7 mouse cellular contexts compared by ENCODE assay signal in the genomic region with DNA sequence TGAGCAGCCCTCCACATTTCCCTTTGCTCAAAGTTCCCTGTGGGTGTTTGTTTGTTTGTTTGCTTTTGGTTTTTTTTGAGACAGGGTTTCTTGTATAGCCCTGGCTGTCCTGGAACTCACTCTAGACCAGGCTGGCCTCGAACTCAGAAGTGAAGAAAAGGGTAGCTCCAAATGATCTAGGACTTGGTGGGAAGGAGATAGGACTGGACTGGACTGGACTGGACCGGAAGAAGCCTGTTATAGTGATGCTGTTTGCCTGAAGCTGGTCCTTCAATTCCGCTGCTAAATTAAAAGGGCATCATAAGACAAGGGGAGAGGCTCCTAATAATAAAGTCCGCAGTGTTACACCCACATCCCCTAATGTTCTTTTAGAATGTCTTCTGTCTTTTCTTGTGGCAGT. TPM values are rescaled to one million over a fixed set of nuclear protein-coding genes. Genes with fewer than 3 reads are reported as not detected.
DNase-seq lines count a peak whose midpoint lies in the region; ATAC-seq and TF ChIP-seq lines count a peak whose summit lies in the region.

No protein-coding gene starts in this region.

- DNase-seq in liver, adult 2 months (ENCODE audit: extremely low read depth, low read depth, low spot score) = peak; percentile 8
- DNase-seq in liver = no peak
- DNase-seq in hindbrain, postnatal 0 days (ENCODE audit: low spot score) = no peak
- no peak for DNase-seq in adrenal gland, postnatal 36 days
- no peak for DNase-seq in thymus, postnatal 10 days (ENCODE audit: low spot score in 2 of 2)

- no peaks in the 10 kb centered on the region for H3K36me3 ChIP-seq in liver, adult 2 months (ENCODE audit: control insufficient read depth, insufficient read depth, low read length)
- no peaks in the 10 kb centered on the region for H3K36me3 ChIP-seq in hindbrain, postnatal 0 days (ENCODE audit: insufficient read depth, low read length)
- no peaks in the 10 kb centered on the region; the same call in 1 of the 2 replicates for H3K36me3 ChIP-seq in neural tube, embryonic 13.5 days

- no peaks in the 10 kb centered on the region for H3K9me3 ChIP-seq in hindbrain, postnatal 0 days (ENCODE audit: low read length)
- no peaks in the 10 kb centered on the region; the same call in 1 of the 2 replicates for H3K9me3 ChIP-seq in neural tube, embryonic 13.5 days

- H3K4me1 ChIP-seq in liver, adult 2 months (ENCODE audit: control insufficient read depth, insufficient read depth, low read length) = 0 out of 2 replicates have a peak, but pooled peaks cover 2% of the 10 kb centered on the region
- no peaks in the 10 kb centered on the region for H3K4me1 ChIP-seq in cortical plate, adult 2 months (ENCODE audit: control insufficient read depth, insufficient read depth, low read length)
- no peaks in the 10 kb centered on the region for H3K4me1 ChIP-seq in hindbrain, postnatal 0 days (ENCODE audit: insufficient read depth, low read length)
- H3K4me1 ChIP-seq in neural tube, embryonic 13.5 days (replicated peaks) = peaks cover 19% of the 10 kb centered on the region

- no peak overlapping the region for H3K27ac ChIP-seq in liver, adult 2 months (replicated peaks; ENCODE audit: insufficient read depth, low read depth, low read length)
- peak overlapping the region; percentile 92; the same call in 1 of the 2 replicates for H3K27ac ChIP-seq in cortical plate, adult 2 months (ENCODE audit: insufficient read depth, low read length)
- H3K27ac ChIP-seq in hindbrain, postnatal 0 days = peak overlapping the region; percentile 96
- peak overlapping the region; percentile 93 for H3K27ac ChIP-seq in neural tube, embryonic 13.5 days (replicated peaks)

- H3K4me2 ChIP-seq in hindbrain, postnatal 0 days (ENCODE audit: low read depth, low read length) = peak overlapping the region; percentile 53
- H3K4me2 ChIP-seq in neural tube, embryonic 13.5 days = peak overlapping the region; percentile 63

- ATAC-seq in hindbrain, postnatal 0 days = peak; percentile 33; the same call in 1 of the 2 replicates
- peak; percentile 33; the same call in 1 of the 2 replicates for ATAC-seq in neural tube, embryonic 13.5 days (ENCODE audit: low read depth)

- H3K9ac ChIP-seq in liver, adult 2 months (ENCODE audit: low read depth, low read length) = peak overlapping the region; percentile 86
- peak overlapping the region; percentile 77 for H3K9ac ChIP-seq in hindbrain, postnatal 0 days (replicated peaks; ENCODE audit: low read length)
- peak overlapping the region; percentile 81 for H3K9ac ChIP-seq in neural tube, embryonic 13.5 days

- H3K79me2 ChIP-seq in liver, adult 2 months (ENCODE audit: control insufficient read depth, insufficient read depth, low read length) = no peaks in the 10 kb centered on the region

- TF ChIP-seq POLR2A in liver, adult 2 months (IDR thresholded peaks at IDR 0.05; ENCODE audit: extremely low read depth, insufficient read depth, low read length) = no peak
- TF ChIP-seq POLR2A in cortical plate, adult 2 months (IDR thresholded peaks at IDR 0.05; ENCODE audit: extremely low read depth, insufficient read depth, low read length) = no peak

- H3K27me3 ChIP-seq in liver, adult 2 months (ENCODE audit: control insufficient read depth, insufficient read depth, low read length) = no peaks in the 10 kb centered on the region
- no peaks in the 10 kb centered on the region for H3K27me3 ChIP-seq in hindbrain, postnatal 0 days (ENCODE audit: insufficient read depth, low read length)
- no peaks in the 10 kb centered on the region for H3K27me3 ChIP-seq in neural tube, embryonic 13.5 days

- H3K4me3 ChIP-seq in liver, adult 2 months (ENCODE audit: insufficient read depth, low read depth, low read length) = peak overlapping the region; percentile 69
- H3K4me3 ChIP-seq in cortical plate, adult 2 months (ENCODE audit: insufficient read depth, low read length) = peak overlapping the region; percentile 42
- H3K4me3 ChIP-seq in hindbrain, postnatal 0 days (ENCODE audit: low read length) = peak overlapping the region; percentile 54
- peak overlapping the region; percentile 64 for H3K4me3 ChIP-seq in neural tube, embryonic 13.5 days

- 58% methylated on average over 4 of the region's 4 CpGs for WGBS in liver, adult 2 months
- WGBS in hindbrain, postnatal 0 days = 62% methylated on average over 4 of the region's 4 CpGs
- WGBS in neural tube, embryonic 13.5 days = 64% methylated on average over 4 of the region's 4 CpGs

- TF ChIP-seq CTCF in liver, adult 2 months (IDR thresholded peaks at IDR 0.05; ENCODE audit: low read depth, low read length) = no peak
- TF ChIP-seq CTCF in cortical plate, adult 2 months (IDR thresholded peaks at IDR 0.05; ENCODE audit: extremely low read depth, insufficient read depth, low read length) = no peak
- TF ChIP-seq CTCF in hindbrain, postnatal 0 days (IDR thresholded peaks at IDR 0.05; ENCODE audit: low read depth) = no peak

RNA-seq across cellular contexts. Expression of a gene that starts 0.8 kb away (rescaled TPM):
- 10.1 and 11.2 TPM in 2 replicates for total RNA-seq in liver, adult 2 months (2014; rRNA removed)
- polyA plus RNA-seq in liver, adult 2 months (2012; rRNA removed) = 7.9 and 8.6 TPM in 2 replicates
- polyA plus RNA-seq in cortical plate, adult 2 months (2012; rRNA removed) = 7.3 and 8.0 TPM in 2 replicates
- 18.6 and 29.1 TPM in 2 replicates for total RNA-seq in hindbrain, postnatal 0 days (2014; rRNA removed)
- 31.2 and 33.9 TPM in 2 replicates for polyA plus RNA-seq in hindbrain, postnatal 0 days (2015; fragmentation: Nextera tagmentation; extraction: Ambion mirVana)
- 15.0 and 17.8 TPM in 2 replicates for polyA plus RNA-seq in neural tube, embryonic 13.5 days (2015; fragmentation: Nextera tagmentation; extraction: Ambion mirVana)
- total RNA-seq in adrenal gland, postnatal 36 days (2021) = 10 to 100 TPM; 22.0 to 26.7 TPM

RNA-seq across cellular contexts. Expression of a gene that starts 3.8 kb away (rescaled TPM):
- total RNA-seq in liver, adult 2 months (2014; rRNA removed) = not detected in 2 replicates
- not detected in 2 replicates for polyA plus RNA-seq in liver, adult 2 months (2012; rRNA removed)
- 0.02 and 0.04 TPM in 2 replicates for polyA plus RNA-seq in cortical plate, adult 2 months (2012; rRNA removed)
- 0.11 and 0.16 TPM in 2 replicates for total RNA-seq in hindbrain, postnatal 0 days (2014; rRNA removed)
- polyA plus RNA-seq in hindbrain, postnatal 0 days (2015; fragmentation: Nextera tagmentation; extraction: Ambion mirVana) = not detected in 2 replicates
- not detected in 2 replicates for polyA plus RNA-seq in neural tube, embryonic 13.5 days (2015; fragmentation: Nextera tagmentation; extraction: Ambion mirVana)
- total RNA-seq in adrenal gland, postnatal 36 days (2021) = not detected

RNA-seq across cellular contexts. Expression of a gene that starts 20.8 kb away (rescaled TPM):
- 26.1 and 30.8 TPM in 2 replicates for total RNA-seq in liver, adult 2 months (2014; rRNA removed)
- polyA plus RNA-seq in liver, adult 2 months (2012; rRNA removed) = 24.5 and 40.9 TPM in 2 replicates
- 15.5 and 16.4 TPM in 2 replicates for polyA plus RNA-seq in cortical plate, adult 2 months (2012; rRNA removed)
- 177 and 178 TPM in 2 replicates for total RNA-seq in hindbrain, postnatal 0 days (2014; rRNA removed)
- 160 and 172 TPM in 2 replicates for polyA plus RNA-seq in hindbrain, postnatal 0 days (2015; fragmentation: Nextera tagmentation; extraction: Ambion mirVana)
- polyA plus RNA-seq in neural tube, embryonic 13.5 days (2015; fragmentation: Nextera tagmentation; extraction: Ambion mirVana) = 86.3 and 101 TPM in 2 replicates
- total RNA-seq in adrenal gland, postnatal 36 days (2021) = 10 to 100 TPM in 1 of 2 experiments, 1 to 10 TPM in 1; 5.0 to 22.7 TPM

RNA-seq across cellular contexts. Expression of a gene that starts 38.1 kb away (rescaled TPM):
- 3.7 and 4.0 TPM in 2 replicates for total RNA-seq in liver, adult 2 months (2014; rRNA removed)
- polyA plus RNA-seq in liver, adult 2 months (2012; rRNA removed) = 5.5 and 7.7 TPM in 2 replicates
- polyA plus RNA-seq in cortical plate, adult 2 months (2012; rRNA removed) = 11.5 and 11.8 TPM in 2 replicates
- 28.8 and 35.2 TPM in 2 replicates for total RNA-seq in hindbrain, postnatal 0 days (2014; rRNA removed)
- polyA plus RNA-seq in hindbrain, postnatal 0 days (2015; fragmentation: Nextera tagmentation; extraction: Ambion mirVana) = 8.7 and 11.3 TPM in 2 replicates
- polyA plus RNA-seq in neural tube, embryonic 13.5 days (2015; fragmentation: Nextera tagmentation; extraction: Ambion mirVana) = 11.2 and 12.4 TPM in 2 replicates
- 10 to 100 TPM; 15.4 to 17.3 TPM for total RNA-seq in adrenal gland, postnatal 36 days (2021)

RNA-seq across cellular contexts. Expression of a gene that starts 49.7 kb away (rescaled TPM):
- 43.4 and 53.4 TPM in 2 replicates for total RNA-seq in liver, adult 2 months (2014; rRNA removed)
- 44.7 and 71.6 TPM in 2 replicates for polyA plus RNA-seq in liver, adult 2 months (2012; rRNA removed)
- polyA plus RNA-seq in cortical plate, adult 2 months (2012; rRNA removed) = 1.5 and 1.9 TPM in 2 replicates
- 0.14 and 1.8 TPM in 2 replicates for total RNA-seq in hindbrain, postnatal 0 days (2014; rRNA removed)
- 0.68 and 1.2 TPM in 2 replicates for polyA plus RNA-seq in hindbrain, postnatal 0 days (2015; fragmentation: Nextera tagmentation; extraction: Ambion mirVana)
- 0.18 and 0.24 TPM in 2 replicates for polyA plus RNA-seq in neural tube, embryonic 13.5 days (2015; fragmentation: Nextera tagmentation; extraction: Ambion mirVana)
- 1 to 10 TPM in 1 of 2 experiments, under 1 TPM in 1; 0.96 to 4.6 TPM for total RNA-seq in adrenal gland, postnatal 36 days (2021)
